Mouse (Mus musculus) lung, postnatal 36 days (tissue): ENCODE measurements around the gene 3110009E18Rik.

ENCODE experiments used
- DNase-seq: peaks from one replicate; pipeline ENCODE4 v3.0.0; 2022; ENCODE audit warnings: mixed read lengths

3110009E18Rik gene

DNA sequence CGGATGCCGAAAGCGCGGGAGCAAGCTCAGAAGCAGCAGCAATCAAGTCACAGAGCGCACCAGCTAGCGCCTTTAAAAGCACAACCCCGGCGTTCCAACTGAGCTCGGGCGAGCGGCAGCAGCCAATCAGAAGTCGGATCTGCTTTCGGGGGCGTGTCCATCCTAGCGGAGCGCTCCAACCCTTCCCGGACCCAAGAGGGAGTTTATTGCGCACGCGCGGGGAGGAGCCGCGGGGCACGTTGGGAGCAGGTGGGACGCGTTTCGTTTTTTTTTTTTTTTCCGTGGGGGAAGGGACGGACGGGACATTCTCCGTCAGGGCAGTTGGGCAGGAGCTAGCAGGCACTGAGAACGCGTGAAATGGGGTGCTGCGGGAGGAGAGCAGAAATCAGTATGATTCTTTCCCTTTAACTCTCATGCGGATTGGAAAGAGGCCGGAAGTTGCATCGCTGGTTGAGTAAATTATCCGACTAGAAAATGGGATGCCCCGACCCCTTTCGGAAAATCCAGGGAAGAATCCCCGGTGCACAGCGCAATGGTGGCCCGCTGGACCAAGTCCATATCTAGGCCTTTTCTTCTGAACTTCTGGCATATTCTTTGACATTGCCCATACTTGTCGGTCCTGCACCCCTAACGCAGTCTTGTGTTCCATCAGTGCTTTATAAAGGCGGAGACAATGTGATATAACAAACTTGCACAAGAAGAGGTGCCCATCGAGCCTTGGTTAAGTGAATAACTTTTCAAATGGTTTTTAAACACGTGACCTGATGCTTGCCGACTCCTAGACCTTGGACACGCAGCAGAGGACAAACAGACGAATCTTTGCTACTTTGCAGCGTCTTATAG is at the start of gene 3110009E18Rik, which contains the start of gene Dbi:
3110009E18Rik (plus strand) TSS at position 219 of the 843 bp plus-strand sequence.
Dbi (minus strand) TSS at position 110 of the 843 bp plus-strand sequence.
- peak; percentile 98 for DNase-seq

DNA sequence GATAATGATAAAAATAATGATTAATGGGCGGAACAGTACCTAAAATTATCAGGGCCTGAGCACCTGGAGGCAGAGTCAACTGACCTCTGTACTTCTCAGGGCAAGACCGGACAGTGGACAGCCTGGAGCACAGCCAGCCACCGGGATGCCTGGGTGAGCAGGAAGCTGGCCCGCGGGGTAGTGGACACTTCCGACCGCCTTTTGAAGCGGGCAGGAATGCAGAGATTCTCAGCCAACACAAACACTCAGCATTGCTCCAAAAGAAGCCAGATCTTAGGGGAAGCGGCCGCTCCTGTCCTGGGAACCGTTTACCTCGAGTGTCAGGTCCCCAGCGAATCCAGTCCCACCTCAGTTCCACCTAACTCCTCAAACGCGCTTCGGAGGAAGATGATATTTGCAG is 48.1 kb upstream of the 3110009E18Rik start:
- DNase-seq, result peak; percentile 75

DNA sequence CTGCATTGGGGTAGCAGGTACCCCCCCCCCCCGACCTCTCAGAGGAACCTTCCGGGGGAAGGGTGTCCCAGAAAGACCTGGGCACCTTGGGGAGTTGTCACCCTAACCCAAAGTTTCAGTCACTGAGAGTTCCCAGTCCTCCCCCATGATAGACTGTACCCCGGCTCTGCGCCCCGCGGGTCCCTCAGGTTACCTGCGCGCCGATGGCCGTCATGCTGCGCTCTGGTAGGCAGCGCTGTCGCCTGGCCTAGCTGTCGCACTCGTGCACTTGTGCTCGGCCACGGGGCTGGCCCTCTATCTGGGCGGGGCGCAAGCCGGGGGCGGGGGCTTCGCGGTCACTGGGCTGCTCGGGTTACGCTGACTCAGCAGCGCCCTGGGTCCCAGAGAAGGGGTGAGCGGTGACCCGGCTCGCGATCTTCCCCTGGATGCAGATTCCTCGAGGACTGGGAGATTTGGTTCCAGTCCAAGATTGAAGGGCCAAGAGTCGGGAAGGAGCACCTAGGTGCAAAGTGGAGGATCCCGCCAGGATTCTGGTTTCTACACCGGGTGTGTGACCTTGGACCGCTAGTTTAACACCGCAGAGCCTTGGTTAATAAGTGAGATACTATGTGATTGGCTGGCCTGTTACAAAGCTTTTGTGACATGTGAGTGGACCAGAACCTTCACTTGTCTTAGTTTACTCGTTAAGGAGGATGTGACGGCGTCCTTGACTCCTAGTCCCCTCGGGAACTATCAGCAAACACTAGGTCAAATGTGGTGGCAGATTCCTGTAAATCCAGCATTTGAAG is 47.3 kb upstream of the 3110009E18Rik start, which contains the start of gene Tmem37:
Tmem37 (minus strand) TSS at position 556 of the 788 bp plus-strand sequence.
- peak; percentile 84 for DNase-seq

DNA sequence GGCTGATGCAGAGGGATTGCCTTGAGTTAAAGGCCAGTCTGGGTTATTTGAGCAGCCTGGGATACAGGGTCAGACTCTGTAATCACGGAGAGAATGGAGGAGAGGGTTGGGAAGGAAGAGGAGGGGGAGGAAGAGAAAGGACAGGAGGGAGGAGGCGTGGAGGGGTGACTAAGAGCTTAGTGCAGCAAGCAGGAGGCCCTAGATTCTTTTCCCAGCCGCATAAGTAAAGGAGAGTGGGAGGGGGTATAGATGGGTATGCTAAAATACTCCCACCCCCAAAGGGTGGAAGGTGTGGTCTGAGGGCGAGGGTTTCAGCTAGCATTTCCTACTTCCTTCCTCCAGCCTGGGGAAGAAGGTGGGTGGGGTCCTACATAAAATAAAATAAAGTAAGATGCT is 46.7 kb upstream of the 3110009E18Rik start:
- no peak for DNase-seq

DNA sequence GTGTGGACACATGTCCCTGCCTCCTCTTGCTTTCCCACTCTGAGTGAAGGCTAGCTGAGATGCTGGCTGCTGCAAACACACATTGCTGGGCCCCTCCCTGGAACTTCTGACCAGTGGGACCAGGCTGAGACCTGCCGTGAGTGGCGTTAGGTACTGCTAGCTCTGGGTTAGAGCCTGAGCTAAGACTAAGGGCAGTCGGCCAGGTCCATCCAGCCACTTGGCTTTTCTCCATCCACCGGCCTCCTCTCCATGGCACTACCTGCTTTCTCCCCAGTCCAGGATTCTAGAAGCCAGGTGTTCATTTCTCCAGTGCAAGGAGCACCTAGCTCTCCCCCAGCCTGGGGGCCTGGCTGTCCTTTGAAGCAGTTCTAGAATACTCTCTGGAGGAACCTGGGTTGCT is 46.1 kb upstream of the 3110009E18Rik start:
- DNase-seq, result peak; percentile 30

DNA sequence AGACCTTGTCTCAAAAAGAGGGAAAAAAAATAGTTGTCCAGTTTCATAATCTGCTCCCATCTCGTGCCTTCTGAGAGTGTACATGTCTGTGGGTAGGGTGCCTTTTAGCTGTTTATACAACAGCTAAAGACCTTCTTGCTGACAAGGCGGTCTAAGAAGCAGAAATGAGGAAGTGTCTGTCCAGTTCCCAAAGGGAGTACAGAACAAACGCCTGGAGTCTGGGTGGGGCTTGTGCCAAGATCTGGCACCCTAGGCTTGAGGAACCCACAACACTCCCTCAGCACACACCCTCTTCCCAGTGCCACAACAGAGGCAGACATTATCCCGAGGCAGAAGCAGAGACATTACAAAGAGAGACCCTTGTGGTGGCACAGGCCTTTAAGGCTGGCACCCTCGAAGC is 45.5 kb upstream of the 3110009E18Rik start:
- peak; percentile 47 for DNase-seq

DNA sequence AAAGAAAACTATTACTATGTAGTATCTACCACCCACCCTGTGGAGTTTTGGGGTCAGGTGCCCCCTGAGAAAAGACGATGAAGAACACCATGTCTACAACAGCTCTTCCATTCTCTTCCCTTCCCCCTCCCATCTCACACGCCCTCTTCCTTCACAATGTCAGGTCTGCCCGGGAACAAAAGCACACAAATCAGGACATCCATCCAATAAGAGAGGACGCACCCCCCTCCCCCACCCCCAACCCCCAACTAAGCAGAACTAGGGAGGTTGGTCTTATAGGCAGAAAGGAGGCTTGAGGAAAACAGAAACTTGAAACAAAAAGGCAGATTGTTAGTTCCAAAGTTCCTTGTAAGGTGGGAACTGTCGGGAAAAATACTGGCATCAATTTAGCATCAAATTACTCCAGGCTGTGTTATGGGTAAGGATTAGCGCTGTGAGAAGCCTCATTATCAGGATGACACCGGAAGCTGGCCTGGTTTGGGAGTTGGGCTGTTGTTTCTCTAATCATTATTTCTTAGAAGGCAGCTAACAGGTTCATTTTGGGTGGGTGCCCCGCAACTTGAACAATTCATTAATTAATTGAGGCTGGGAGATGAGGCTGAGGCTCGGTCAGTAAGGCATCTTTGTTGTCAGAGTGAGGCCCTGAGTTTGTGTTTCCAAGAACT is 43.1 kb upstream of the 3110009E18Rik start:
- no peak for DNase-seq

DNA sequence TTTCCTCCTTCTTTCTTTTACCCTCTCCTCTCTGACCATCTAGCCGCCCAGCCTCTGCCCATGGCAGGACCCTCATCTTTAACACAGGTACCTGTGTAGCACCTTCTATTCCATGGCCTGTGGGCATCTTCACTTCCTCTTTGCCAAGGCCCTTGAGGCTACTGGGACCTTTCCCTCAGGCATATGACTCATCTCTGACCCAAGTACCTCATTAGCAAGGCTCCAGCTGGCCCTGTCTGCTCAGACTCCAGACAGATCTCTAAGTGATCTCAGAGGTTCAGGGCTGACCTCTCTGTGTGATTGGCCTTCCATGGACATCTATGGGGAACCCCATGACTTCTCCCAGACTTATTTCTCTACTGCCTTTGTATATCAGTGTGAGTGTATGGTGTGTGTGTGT is 40.4 kb upstream of the 3110009E18Rik start:
- DNase-seq, result no peak

DNA sequence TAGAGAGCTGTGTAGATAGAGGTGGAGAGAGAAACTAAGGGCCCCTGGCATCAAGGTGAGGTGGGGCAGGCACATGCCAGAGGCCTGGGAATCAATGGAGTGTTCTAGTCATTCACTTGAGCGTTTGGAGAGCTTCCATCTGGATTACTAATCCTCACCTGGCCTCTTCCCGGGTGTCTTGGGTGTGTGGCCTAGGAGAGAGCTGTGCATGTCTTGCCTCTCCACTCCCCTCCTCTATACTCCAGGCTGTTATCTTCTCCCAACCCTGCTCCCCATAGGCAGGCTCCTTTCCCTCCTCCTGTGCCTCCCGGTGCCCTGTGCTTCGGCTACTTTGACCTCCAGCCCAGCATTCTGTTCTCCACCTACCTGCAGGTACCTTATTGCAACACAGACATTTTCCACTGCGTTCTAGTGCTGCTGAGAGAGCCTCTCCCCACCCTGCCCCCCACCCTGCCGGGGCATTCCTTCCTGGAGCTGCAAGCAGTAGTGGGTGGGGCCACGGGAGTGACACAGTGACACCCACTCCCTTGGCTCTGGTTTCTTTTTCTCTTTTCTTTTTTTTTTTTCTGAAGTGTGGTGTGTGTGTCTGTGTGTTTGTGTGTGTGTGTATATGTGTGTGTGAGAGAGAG is 37.9 kb upstream of the 3110009E18Rik start:
- DNase-seq, result peak; percentile 84

DNA sequence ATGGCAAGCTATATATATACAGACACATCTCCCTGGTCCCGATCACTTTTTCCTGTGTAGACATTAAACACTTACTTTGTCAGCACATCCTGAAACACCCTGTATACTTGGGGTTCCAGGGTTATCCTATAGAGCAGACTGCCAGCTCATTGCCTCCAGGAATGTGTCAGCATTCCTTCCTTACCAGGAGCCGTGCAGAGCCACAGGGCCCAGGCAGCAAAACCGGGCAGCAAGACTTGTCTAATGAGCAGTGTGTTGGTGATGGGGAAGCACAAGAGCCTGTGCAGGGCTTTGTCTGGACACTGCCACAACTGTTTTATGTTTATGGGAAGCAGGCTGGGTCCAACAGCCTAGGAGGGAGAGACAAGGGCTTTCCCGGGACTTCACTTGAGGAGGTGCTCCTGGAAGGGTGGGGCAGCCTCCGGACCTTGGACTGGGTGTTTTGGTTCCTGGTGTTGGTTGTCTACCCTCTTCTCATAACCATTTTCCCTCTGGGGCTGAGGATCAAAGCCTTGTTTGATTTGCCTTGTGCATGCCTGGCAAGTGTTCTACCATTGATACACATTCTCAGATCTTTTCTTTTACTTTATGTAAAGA is 37.0 kb upstream of the 3110009E18Rik start:
- DNase-seq, result no peak

DNA sequence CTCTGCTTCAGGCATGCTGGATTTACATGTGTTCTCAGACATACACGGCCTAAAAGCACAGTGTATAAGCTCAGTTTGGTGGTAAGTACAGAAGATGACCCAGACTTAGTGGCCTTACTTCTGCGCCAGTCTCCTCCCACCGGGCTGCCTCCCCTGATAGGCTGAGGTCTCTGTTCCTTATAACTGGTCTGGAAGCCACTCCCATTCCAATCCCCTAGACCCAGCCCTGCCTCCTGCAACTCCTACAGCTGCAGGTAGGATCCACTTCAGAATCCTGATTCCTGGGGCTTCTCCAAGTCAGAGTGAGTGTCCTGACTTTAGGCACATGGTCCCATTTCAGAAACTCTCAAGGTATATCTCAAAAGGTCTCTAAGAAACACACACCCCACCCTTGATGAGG is 35.3 kb upstream of the 3110009E18Rik start:
- DNase-seq, result no peak

DNA sequence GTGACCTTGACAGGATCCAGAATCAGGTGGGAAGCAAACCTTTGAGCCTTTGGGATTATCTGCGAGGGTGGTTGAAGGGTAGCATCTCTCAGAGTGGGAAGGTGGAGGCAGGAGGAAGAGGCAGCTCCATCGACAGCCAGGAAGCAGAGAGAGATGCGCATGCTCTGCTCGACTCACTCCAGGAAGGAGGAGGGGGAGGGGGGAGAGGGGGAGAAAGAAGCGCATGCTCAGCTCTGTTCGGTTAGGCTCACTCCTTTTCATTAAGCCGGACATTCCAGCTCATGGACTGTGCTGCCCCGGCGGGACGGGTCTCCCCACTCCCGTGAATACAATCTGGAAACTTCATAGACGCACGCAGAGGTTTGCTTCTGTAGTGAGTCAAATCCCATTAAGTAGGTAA is 34.3 kb upstream of the 3110009E18Rik start:
- DNase-seq, result no peak

DNA sequence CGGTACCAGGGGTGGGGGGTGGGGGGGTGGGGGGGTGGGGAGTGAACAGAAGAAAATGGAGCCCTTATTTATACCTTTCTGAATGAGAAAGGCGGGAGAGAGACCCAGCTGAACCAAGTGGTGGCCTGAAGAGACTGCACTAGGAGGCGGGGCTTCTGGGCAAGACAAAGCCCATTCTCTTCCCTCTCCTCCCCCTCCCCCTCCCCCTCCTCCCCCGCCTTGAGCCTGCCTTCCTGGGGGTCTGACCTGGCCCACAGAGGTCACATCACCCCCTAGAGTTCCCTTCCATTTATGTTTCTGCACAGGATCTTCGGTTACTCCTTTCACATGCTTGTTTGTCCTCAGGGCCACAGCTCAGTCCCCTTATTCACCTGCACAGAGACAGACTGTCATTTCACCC is 31.8 kb upstream of the 3110009E18Rik start:
- no peak for DNase-seq

DNA sequence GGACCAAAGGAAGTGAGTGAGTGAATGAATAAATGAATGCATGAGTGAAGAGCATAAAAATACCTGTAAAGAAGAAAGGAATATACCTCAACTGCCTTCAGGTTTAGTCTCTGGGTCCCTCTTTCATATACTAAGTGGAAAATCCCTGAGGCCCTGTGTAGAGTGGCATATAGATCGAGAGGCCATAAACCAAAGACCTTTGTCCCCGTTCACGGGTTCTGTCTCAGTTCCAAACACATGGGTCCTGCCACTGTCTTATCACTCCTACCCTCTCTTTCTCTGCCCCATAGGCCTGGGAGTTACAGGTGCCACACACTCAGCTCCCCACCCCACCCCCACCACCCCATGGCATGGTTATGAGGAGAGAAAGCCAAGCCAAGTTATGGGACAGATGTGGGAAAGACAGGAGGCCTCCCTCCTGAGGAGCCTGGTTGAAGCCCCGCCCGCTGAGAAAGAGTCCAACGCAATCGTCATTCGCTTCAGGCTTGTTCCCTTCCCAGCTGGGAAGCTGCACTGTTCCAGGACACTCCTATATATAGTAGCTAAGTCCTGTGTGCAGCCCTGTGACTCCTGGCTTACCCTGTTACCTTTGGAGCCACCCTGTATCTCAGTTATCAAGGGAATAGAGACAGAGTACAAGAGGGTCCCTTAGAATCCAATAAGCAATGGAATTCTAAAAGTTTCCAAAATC is 30.0 kb upstream of the 3110009E18Rik start:
- DNase-seq, result no peak

DNA sequence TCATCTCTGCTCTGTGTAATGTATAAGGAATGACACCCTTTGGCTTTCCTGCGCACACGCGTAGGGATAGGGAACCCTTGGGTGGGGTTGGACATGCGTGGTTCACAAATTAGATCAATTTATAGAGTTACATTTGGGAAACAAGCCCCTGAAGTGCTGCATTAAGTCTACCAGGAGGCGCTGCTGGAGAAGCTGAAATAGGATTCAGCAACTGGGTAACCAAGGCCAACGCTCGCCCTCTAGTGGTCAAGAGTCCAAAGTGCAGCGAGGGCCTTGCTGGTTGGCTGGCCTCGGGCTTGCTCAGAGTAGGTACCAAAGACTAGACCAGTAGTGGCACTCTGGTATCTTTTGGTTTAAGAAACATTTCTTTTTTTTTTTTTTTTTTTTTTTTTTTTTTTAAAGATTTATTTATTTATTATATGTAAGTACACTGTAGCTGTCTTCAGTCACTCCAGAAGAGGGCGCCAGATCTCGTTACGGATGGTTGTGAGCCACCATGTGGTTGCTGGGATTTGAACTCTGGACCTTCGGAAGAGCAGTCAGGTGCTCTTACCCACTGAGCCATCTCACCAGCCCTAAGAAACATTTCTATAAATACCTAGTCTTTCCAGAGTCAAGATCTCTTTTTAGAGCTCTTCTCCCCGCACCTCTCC is 27.4 kb upstream of the 3110009E18Rik start:
- peak; percentile 96 for DNase-seq

DNA sequence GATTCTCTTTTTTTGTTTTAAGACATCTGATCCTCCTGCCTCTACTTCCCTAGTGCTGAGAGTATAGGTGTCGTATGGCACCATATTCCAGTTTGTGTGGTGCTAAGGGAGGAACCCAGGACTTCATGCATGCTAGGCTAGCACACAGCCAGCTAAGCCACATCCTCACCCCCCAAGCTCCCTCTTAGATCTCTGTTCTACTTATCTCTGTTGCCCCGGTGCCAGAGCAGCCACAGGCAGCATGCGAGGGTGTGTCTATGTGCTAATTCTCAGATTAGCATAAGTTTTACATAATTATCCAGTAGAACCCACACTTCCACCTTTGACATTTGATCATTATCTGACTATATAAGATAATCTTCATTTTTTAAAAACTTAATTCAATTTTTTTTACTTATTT is 26.1 kb upstream of the 3110009E18Rik start:
- DNase-seq, result no peak

DNA sequence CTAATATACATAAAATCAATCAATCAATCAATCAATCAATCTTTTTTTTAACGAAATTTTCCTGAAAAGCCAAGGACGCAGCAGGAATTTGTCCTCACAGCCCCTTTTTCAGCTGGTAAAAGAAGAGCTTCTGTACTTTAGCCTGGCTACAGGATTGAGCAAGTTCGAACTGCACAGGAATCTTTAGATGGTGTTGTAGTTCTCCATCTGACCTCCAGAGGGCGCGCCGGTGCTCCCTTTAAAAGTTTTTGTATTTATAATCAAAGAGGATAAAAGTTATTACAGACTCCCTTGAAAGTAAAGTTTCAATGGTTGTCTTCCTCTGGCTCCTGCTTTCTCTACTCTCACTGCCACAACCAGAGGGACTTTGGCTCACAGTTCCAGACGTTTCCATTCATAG is 22.7 kb upstream of the 3110009E18Rik start:
- peak; percentile 88 for DNase-seq

DNA sequence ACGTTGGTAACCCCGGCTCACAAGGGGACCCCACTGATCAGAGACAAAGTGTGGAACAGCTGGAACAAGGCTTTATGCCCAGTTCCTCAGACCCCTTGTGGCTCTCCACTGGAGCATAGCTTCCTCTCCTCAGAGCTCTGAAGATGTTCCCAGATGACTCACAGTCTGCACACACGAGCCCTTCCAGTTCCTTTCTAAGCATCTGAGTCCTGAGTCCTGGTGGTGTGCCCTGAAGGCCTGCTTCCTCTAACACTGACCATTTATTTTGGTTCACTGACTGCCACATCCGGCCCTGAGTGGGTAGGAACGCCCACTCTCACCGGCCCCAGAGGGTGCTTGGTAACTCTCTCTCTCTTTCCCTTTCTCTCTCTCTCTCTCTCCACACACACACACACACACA is 21.5 kb upstream of the 3110009E18Rik start:
- peak; percentile 64 for DNase-seq

DNA sequence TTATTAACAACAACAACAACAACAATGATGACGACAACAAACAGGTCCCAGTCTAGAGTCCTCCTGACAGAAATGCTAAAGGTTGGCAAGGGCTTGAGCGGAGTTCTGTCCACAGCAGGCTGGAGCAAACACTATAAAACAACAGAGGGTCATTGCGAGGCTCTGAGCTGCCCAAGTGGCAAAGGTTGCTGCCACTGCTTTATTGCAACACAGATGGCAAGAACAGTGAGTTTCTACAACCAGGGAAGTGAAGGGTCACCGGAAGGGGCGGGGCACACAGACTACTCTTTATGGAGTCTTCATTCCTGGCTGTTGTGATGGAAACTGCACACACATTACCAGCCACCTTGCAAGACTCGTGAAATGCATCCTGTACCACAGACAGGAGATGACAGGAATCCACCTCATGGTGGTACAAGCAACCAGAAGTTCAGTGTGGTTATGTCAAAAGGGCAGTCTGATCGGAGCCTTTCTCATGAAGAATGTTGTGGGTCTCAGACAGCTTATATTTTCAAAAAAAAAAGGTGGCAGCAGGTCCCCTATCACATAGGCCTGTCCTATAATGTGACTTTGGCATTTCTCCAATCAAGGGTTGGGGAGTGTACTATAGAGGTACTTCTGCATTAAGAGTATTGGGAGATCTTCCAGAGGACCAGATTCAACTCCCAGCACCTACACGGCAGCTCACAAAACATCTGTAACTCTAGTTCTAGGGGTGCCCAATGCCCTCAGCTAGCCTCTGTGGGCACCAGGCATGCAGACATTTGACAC is 20.3 kb upstream of the 3110009E18Rik start:
- DNase-seq, result peak; percentile 70

DNA sequence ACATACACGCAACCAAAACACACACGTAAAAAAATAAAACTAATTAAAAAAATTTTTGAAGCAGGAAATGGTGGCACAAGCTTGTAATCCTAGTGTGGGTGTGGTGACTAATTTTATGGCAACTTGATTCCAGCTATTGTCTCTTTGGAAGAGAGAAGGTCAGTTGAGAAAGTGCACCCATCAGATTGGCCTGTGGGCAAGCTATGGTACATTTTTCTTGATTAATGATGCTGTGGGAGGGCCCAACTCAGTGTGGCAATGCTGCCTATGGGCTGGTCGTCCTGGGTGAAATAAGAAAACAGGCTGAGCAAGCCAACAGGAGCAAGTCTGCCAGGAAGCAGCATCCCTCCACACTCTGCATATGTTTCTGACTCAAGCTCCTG is 19.8 kb upstream of the 3110009E18Rik start:
- DNase-seq, result no peak
